Mouse (Mus musculus) inflammation-experienced regulatory T-cells, adult 6 months (primary cell): ENCODE data around the gene Cryge. TPM values are rescaled to one million over a fixed set of nuclear protein-coding genes. Genes with fewer than 3 reads are reported as not detected.

Experiments
- ATAC-seq: one replicate; pipeline ENCODE4 v1.8.0; 2017
- polyA plus RNA-seq, 3 experiments: library from polyadenylated mRNA; unstranded; fragments of 100-300 nt; shearing (Covaris generic); gene quantifications; one replicate each; pipeline ENCODE4 v1.2.1; 2017

Cryge gene
- polyA plus RNA-seq, 3 experiments from 2014 or later, result not detected

DNA sequence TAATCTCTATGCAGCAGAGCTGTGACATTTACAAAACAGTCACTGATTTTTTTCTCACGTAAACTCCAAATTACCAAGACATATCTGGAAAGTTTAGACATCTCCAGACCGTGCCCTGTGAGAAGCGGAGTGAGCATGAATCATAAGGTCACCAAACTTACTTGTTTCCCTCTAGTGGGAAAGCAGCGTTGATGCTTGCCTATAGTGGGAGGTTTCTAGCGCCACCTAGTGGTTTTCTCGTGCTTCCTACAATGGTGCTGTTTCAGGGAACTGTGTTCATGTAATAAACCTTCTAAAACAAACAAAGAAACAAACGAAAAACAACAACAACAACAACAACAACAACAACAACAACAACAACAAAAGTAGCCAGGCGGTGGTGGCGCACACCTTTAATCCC lies 40.8 kb downstream of the Cryge start:
- ATAC-seq, result peak; percentile 93

DNA sequence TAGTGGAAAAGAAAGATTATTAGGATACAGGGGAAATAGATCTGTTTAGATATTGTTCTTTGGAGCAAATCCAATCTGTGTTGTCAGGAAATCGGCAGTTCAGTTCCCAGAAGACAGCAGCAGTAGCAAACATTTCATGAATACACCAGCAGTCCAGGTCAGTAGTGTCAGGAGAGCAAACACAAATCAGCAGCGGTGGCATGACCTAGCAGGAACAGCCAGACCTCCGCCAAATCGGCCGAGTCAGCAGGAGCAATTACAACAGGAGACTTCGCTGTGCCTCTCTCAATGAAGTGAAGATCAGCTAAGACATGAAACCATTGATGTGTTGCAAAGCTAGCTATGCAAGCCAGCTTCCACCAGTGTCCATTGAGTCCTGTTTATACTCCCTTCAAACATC lies 45.4 kb downstream of the Cryge start:
- no peak for ATAC-seq

GRCm38 (mm10) chr1:65004526-65004925 lies 46.4 kb downstream of the Cryge start:
- no peak for ATAC-seq

Other genes starting within 250 kb of the Cryge start
- gene Plekhm3, start 94.3 kb downstream of the Cryge start, polyA plus RNA-seq, result 10 to 100 TPM in 2 of 3 experiments, 1 to 10 TPM in 1; 7.0 to 13.0 (median 11.0) TPM
- under 1 TPM in 1 of 3 experiments, not detected in 2; 0.71 TPM for gene Akr1cl, start 18.4 kb downstream of the Cryge start, polyA plus RNA-seq
- not detected for gene Crygd, start 12.3 kb upstream of the Cryge start, polyA plus RNA-seq
- not detected for gene Crygc, start 22.5 kb upstream of the Cryge start, polyA plus RNA-seq
- gene Crygb, start 31.1 kb upstream of the Cryge start, polyA plus RNA-seq, result not detected
- not detected for gene Cryga, start 52.2 kb upstream of the Cryge start, polyA plus RNA-seq
- not detected for gene Gm28845, start 68.4 kb upstream of the Cryge start, polyA plus RNA-seq
- gene D630023F18Rik, start 72.1 kb upstream of the Cryge start, polyA plus RNA-seq, result not detected
- gene Idh1, start 135.4 kb upstream of the Cryge start, polyA plus RNA-seq, result 10 to 100 TPM in 1 of 3 experiments, 1 to 10 TPM in 2; 6.3 to 13.0 (median 9.4) TPM
- gene Pikfyve, start 135.5 kb upstream of the Cryge start, polyA plus RNA-seq, result 10 to 100 TPM in 2 of 3 experiments, 1 to 10 TPM in 1; 9.5 to 14.6 (median 13.5) TPM
- gene Pth2r, start 230.9 kb upstream of the Cryge start, polyA plus RNA-seq, result not detected